Comparison of ENCODE assay signal across 22 mouse cellular contexts in genomic region chr5:44228756-44229155, GRCm38 (mm10). TPM values are rescaled to one million over a fixed set of nuclear protein-coding genes. Genes with fewer than 3 reads are reported as not detected.
DNase-seq lines count a peak whose midpoint lies in the region; ATAC-seq and TF ChIP-seq lines count a peak whose summit lies in the region.
"Had no signal": no experiment of that assay in that cellular context is flagged by ENCODE, and none has a peak within 500 bp of the region (broad histone marks: within the 10 kb centered on the region; RNA-seq: fewer than 3 reads in every experiment).

No protein-coding gene starts in this region.

- H3K4me3 ChIP-seq in kidney, embryonic 16.5 days (ENCODE audit: low read length): no peak overlapping the region
- no peak overlapping the region for H3K4me3 ChIP-seq in MEL (ENCODE audit: control insufficient read depth in 1 of 2, insufficient read depth in 1 of 2, low read depth in 2 of 2, low read length in 2 of 2)
- H3K4me3 ChIP-seq in embryonic facial prominence, embryonic 10.5 days: no peak overlapping the region
- no peak overlapping the region for H3K4me3 ChIP-seq in myocyte
- no peak overlapping the region for H3K4me3 ChIP-seq in thymus, adult 2 months (ENCODE audit: control insufficient read depth, insufficient read depth, low read length)
- H3K4me3 ChIP-seq: heart, adult 2 months; hindbrain, embryonic 10.5 days; intestine, embryonic 15.5 days had no signal

- no peak for TF ChIP-seq EP300 in MEL (IDR thresholded peaks at IDR 0.05; ENCODE audit: low read depth in 1 of 2, low read length in 2 of 2)

- H3K9me3 ChIP-seq in kidney, embryonic 16.5 days (ENCODE audit: low read length): no peaks in the 10 kb centered on the region
- H3K9me3 ChIP-seq in MEL (replicated peaks; ENCODE audit: insufficient read depth, low read length): no peaks in the 10 kb centered on the region
- no peaks in the 10 kb centered on the region for H3K9me3 ChIP-seq in embryonic facial prominence, embryonic 10.5 days
- H3K9me3 ChIP-seq: hindbrain, embryonic 10.5 days; intestine, embryonic 15.5 days; midbrain, embryonic 10.5 days had no signal

- H3K79me2 ChIP-seq in MEL (ENCODE audit: control insufficient read depth, insufficient read depth, low read length, poor library complexity) (peaks cover 40% of the 10 kb centered on the region), myocyte (ENCODE audit: control insufficient read depth, insufficient read depth) (peaks cover 29% of the 10 kb centered on the region)

- no peak overlapping the region for H3K27ac ChIP-seq in kidney, embryonic 16.5 days (ENCODE audit: low read length)
- H3K27ac ChIP-seq in MEL (ENCODE audit: control insufficient read depth, low read depth, low read length): no peak overlapping the region
- no peak overlapping the region for H3K27ac ChIP-seq in embryonic facial prominence, embryonic 10.5 days (replicated peaks)
- no peak overlapping the region for H3K27ac ChIP-seq in thymus, adult 2 months (ENCODE audit: control insufficient read depth, insufficient read depth, low read length)
- H3K27ac ChIP-seq: heart, adult 2 months; hindbrain, embryonic 10.5 days; intestine, embryonic 15.5 days; kidney, postnatal 0 days; midbrain, embryonic 10.5 days had no signal

- peaks cover 33% of the 10 kb centered on the region for H3K4me1 ChIP-seq in kidney, embryonic 16.5 days (ENCODE audit: insufficient read depth, low read length)
- H3K4me1 ChIP-seq in MEL (ENCODE audit: control insufficient read depth in 1 of 2, insufficient read depth in 2 of 2, low read length in 2 of 2): peaks cover 14 to 20% of the 10 kb centered on the region in 2 experiments
- H3K4me1 ChIP-seq in embryonic facial prominence, embryonic 10.5 days: peaks cover 37% of the 10 kb centered on the region
- peaks cover 10% of the 10 kb centered on the region; the same call in 1 of the 2 replicates for H3K4me1 ChIP-seq in thymus, adult 2 months (replicated peaks; ENCODE audit: control insufficient read depth, insufficient read depth, low read length)

- no peak overlapping the region for H3ac ChIP-seq in myocyte (ENCODE audit: control insufficient read depth, insufficient read length)

- ATAC-seq in kidney, embryonic 16.5 days (ENCODE audit: low FRiP score, low TSS enrichment): no peak
- ATAC-seq: forebrain, postnatal 0 days; hindbrain, embryonic 16.5 days; intestine, embryonic 15.5 days had no signal

- 67% methylated on average over 4 of the region's 4 CpGs for WGBS in kidney, embryonic 16.5 days
- WGBS in embryonic facial prominence, embryonic 10.5 days: 68% methylated on average over 4 of the region's 4 CpGs
- 78% methylated on average over 4 of the region's 4 CpGs for WGBS in thymus, adult 2 months

- TF ChIP-seq RAD21 in MEL (IDR thresholded peaks at IDR 0.05; ENCODE audit: low read depth, low read length): no peak

- no peaks in the 10 kb centered on the region for H3K36me3 ChIP-seq in kidney, embryonic 16.5 days (ENCODE audit: insufficient read depth, low read length)
- peaks cover 0 to 27% of the 10 kb centered on the region in 2 experiments; a peak in 3 of 4 replicates for H3K36me3 ChIP-seq in MEL (ENCODE audit: control insufficient read depth in 1 of 2, insufficient read depth in 2 of 2, low read length in 2 of 2)
- H3K36me3 ChIP-seq in embryonic facial prominence, embryonic 10.5 days (replicated peaks): no peaks in the 10 kb centered on the region
- H3K36me3 ChIP-seq in myocyte (ENCODE audit: control insufficient read depth, insufficient read depth): no peaks in the 10 kb centered on the region
- H3K36me3 ChIP-seq in thymus, adult 2 months (ENCODE audit: control insufficient read depth, insufficient read depth, low read length): no peaks in the 10 kb centered on the region
- H3K36me3 ChIP-seq: hindbrain, embryonic 10.5 days; intestine, embryonic 15.5 days; midbrain, embryonic 10.5 days had no signal

- peak overlapping the region; percentile 49; the same call in 1 of the 2 replicates for H3K9ac ChIP-seq in kidney, embryonic 16.5 days (replicated peaks; ENCODE audit: low read length)
- H3K9ac ChIP-seq in MEL (ENCODE audit: control insufficient read depth, low read depth, low read length, poor library complexity, severe bottlenecking): no peak overlapping the region
- H3K9ac ChIP-seq: forebrain, postnatal 0 days; intestine, embryonic 15.5 days had no signal

- TF ChIP-seq POLR2A in MEL (IDR thresholded peaks at IDR 0.05; ENCODE audit: control insufficient read depth in 1 of 2, insufficient read depth in 1 of 2, low read depth in 1 of 2, low read length in 2 of 2, poor library complexity in 1 of 2) (0 out of 4 replicates have a peak, but pooled peaks of 1 of the 2 experiments have one; percentile 21), myocyte (IDR thresholded peaks at IDR 0.05; ENCODE audit: insufficient read length, low read depth) (no peak)
- no peak for TF ChIP-seq POLR2A in thymus, adult 2 months (IDR thresholded peaks at IDR 0.05; ENCODE audit: control insufficient read depth, extremely low read depth, insufficient read depth, low read length, poor library complexity)

- TF ChIP-seq CTCF in MEL (IDR thresholded peaks at IDR 0.05 in 2 of 3, conservative IDR thresholded peaks at IDR 0.05 in 1 of 3; ENCODE audit: control insufficient read depth in 1 of 3, insufficient read depth in 1 of 3, low read depth in 2 of 3, low read length in 3 of 3, poor library complexity in 1 of 3, severe bottlenecking in 1 of 3): no peak
- TF ChIP-seq CTCF in thymus, adult 2 months (IDR thresholded peaks at IDR 0.05; ENCODE audit: borderline replicate concordance, control insufficient read depth, extremely low read depth, insufficient read depth, low read length, poor library complexity): no peak

- H3K4me2 ChIP-seq in kidney, embryonic 16.5 days (replicated peaks; ENCODE audit: low read depth, low read length): no peak overlapping the region
- H3K4me2 ChIP-seq in myocyte (ENCODE audit: low read depth): no peak overlapping the region
- H3K4me2 ChIP-seq: intestine, embryonic 15.5 days had no signal

- H3K27me3 ChIP-seq in kidney, embryonic 16.5 days (ENCODE audit: insufficient read depth, low read length): no peaks in the 10 kb centered on the region
- H3K27me3 ChIP-seq in MEL (ENCODE audit: control insufficient read depth in 1 of 2, insufficient read depth in 2 of 2, low read length in 2 of 2): no peaks in the 10 kb centered on the region
- H3K27me3 ChIP-seq in embryonic facial prominence, embryonic 10.5 days (replicated peaks; ENCODE audit: low read depth, poor library complexity, severe bottlenecking): no peaks in the 10 kb centered on the region
- no peaks in the 10 kb centered on the region for H3K27me3 ChIP-seq in myocyte (ENCODE audit: control insufficient read depth, insufficient read depth, insufficient read length)
- no peaks in the 10 kb centered on the region for H3K27me3 ChIP-seq in thymus, adult 2 months (ENCODE audit: control insufficient read depth, insufficient read depth, low read length)
- H3K27me3 ChIP-seq: intestine, embryonic 15.5 days had no signal

- DNase-seq in kidney, adult 9 months: no peak
- no peak for DNase-seq in MEL (ENCODE audit: low read depth, low spot score)
- DNase-seq in embryonic facial prominence, embryonic 10.5 days (ENCODE audit: low spot score): peak; percentile 7
- DNase-seq in thymus, adult 2 months: no peak
- DNase-seq in left cerebral cortex, adult 18-20 months (ENCODE audit: low spot score in 2 of 2): no peak
- DNase-seq: adrenal gland, postnatal 36 days; cerebellum, adult 9-10 months; forebrain, postnatal 0 days; gastrocnemius, postnatal 14 days; heart, adult 2 months; left cerebral cortex, postnatal 4 days; lung, postnatal 10 days; retina, postnatal 1 day; thymus, adult 18-20 months; thymus, postnatal 4 days had no signal

TF ChIP-seq in MEL, 35 proteins besides CTCF, POLR2A, EP300 and RAD21 (continues in another document):
- no peak for TF ChIP-seq MXI1 (IDR thresholded peaks at IDR 0.05; ENCODE audit: low read depth, low read length)
- no peak for TF ChIP-seq ELF1 (IDR thresholded peaks at IDR 0.05; ENCODE audit: low read depth, low read length)
- TF ChIP-seq NELFE (IDR thresholded peaks at IDR 0.05; ENCODE audit: low read depth, low read length): no peak
- TF ChIP-seq MAX (IDR thresholded peaks at IDR 0.05; ENCODE audit: low read length): no peak
- TF ChIP-seq USF1 (IDR thresholded peaks at IDR 0.05; ENCODE audit: low read depth, low read length): 0 out of 2 replicates have a peak, but pooled peaks have one; percentile 26
- no peak for TF ChIP-seq MYB (IDR thresholded peaks at IDR 0.05; ENCODE audit: low read depth, low read length)
- TF ChIP-seq USF2 (IDR thresholded peaks at IDR 0.05; ENCODE audit: borderline replicate concordance in 1 of 2, insufficient read depth in 1 of 2, low read depth in 1 of 2, low read length in 2 of 2): no peak
- TF ChIP-seq BHLHE40 (IDR thresholded peaks at IDR 0.05; ENCODE audit: borderline replicate concordance, low read depth, low read length): no peak
- no peak for TF ChIP-seq ZKSCAN1 (IDR thresholded peaks at IDR 0.05; ENCODE audit: low read depth, low read length)

TF ChIP-seq in myocyte, 11 proteins besides CTCF, POLR2A, EP300 and RAD21:
- no peak for TF ChIP-seq E2F4 (IDR thresholded peaks at IDR 0.05; ENCODE audit: insufficient read depth)
- peak; percentile 43 for TF ChIP-seq POLR2AphosphoS2 (IDR thresholded peaks at IDR 0.05; ENCODE audit: insufficient read length, low read depth)

RNA-seq across cellular contexts. Expression of gene Tapt1, which starts 2.3 kb away (rescaled TPM):
- 33.6 and 34.6 TPM in 2 replicates for polyA plus RNA-seq in kidney, embryonic 16.5 days (2015; fragmentation: Nextera tagmentation; extraction: Ambion mirVana)
- 39.8 and 47.0 TPM in 2 replicates for total RNA-seq in MEL (2012; rRNA removed)
- polyA plus RNA-seq in MEL (2012; ENCODE audit: insufficient read depth in 1 of 2, insufficient read length in 2 of 2, low read depth in 1 of 2, low replicate concordance in 2 of 2, missing spikeins in 1 of 2): 10 to 100 TPM in 1 of 2 experiments, not detected in 1; 64.6 TPM
- 23.0 and 25.5 TPM in 2 replicates for polyA plus RNA-seq in embryonic facial prominence, embryonic 10.5 days (2016; fragmentation: Nextera tagmentation; extraction: Ambion mirVana)
- 18.2 TPM for polyA plus RNA-seq in myocyte (2012; fragmentation: generic; extraction: Trizol)
- 204 and 242 TPM in 2 replicates for polyA plus RNA-seq in thymus, adult 2 months (2012; rRNA removed)
- 10 to 100 TPM; 46.9 to 50.3 TPM for total RNA-seq in left cerebral cortex, adult 18-20 months (2021)
